ENCODE assay signal across 25 mouse cellular contexts in the genomic region with DNA sequence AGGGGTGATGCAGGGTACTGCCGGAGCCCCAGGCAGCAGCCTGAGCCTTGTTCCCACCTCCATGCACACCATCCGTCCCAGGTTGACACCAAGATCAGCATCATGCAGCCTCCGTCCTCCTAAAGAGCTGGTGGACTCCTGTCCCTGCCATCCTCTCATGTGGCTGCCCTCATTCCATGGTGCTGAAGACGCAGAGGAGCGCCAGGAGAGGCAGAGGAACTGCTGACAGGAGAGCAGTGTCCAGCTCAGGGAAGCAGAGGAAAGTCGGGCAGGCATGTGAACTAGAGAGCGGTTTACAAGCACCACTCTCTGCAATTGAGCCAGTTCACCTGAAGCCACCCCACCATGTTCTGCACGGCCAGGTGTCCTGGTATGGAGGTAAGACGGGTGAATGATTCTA.
"Had no signal": no experiment of that assay in that cellular context is flagged by ENCODE, and none has a peak within 500 bp of the region (broad histone marks: within the 10 kb centered on the region; RNA-seq: fewer than 3 reads in every experiment).

No protein-coding gene starts in this region.

- H3K27me3 ChIP-seq: kidney, embryonic 15.5 days; limb, embryonic 13.5 days; liver, embryonic 12.5 days; liver, embryonic 15.5 days; lung, embryonic 15.5 days; megakaryocyte, embryonic 14.5 days; midbrain, embryonic 13.5 days; neural tube, embryonic 13.5 days; stomach, embryonic 15.5 days had no signal

- DNase-seq: kidney, adult 11 months; kidney, adult 8-10 months; kidney, postnatal 10 days; kidney, postnatal 4 days; left cerebral cortex, postnatal 4 days; lung, adult 18-20 months; lung, postnatal 10 days; lung, postnatal 36 days; retina, postnatal 1 day; right cerebral cortex, postnatal 25 days; spleen, adult 18-20 months; thymus, postnatal 36 days had no signal

- H3K27ac ChIP-seq: kidney, embryonic 15.5 days; limb, embryonic 13.5 days; liver, embryonic 12.5 days; liver, embryonic 15.5 days; lung, embryonic 15.5 days; midbrain, embryonic 10.5 days; midbrain, embryonic 13.5 days; neural tube, embryonic 13.5 days; stomach, embryonic 15.5 days had no signal

- H3K4me2 ChIP-seq: kidney, embryonic 15.5 days; limb, embryonic 13.5 days; liver, embryonic 12.5 days; liver, embryonic 15.5 days; lung, embryonic 15.5 days; midbrain, embryonic 13.5 days; neural tube, embryonic 13.5 days; stomach, embryonic 15.5 days had no signal

- ATAC-seq: inflammation-experienced regulatory T-cells, adult 6 months; liver, embryonic 12.5 days; midbrain, embryonic 13.5 days; midbrain, embryonic 16.5 days had no signal

- H3K9me3 ChIP-seq: kidney, embryonic 15.5 days; limb, embryonic 13.5 days; liver, embryonic 12.5 days; liver, embryonic 15.5 days; lung, embryonic 15.5 days; megakaryocyte, embryonic 14.5 days; midbrain, embryonic 10.5 days; midbrain, embryonic 13.5 days; neural tube, embryonic 13.5 days; stomach, embryonic 15.5 days had no signal

- H3K4me1 ChIP-seq: kidney, embryonic 15.5 days; limb, embryonic 13.5 days; liver, embryonic 12.5 days; liver, embryonic 15.5 days; lung, embryonic 15.5 days; megakaryocyte, embryonic 14.5 days; midbrain, embryonic 10.5 days; midbrain, embryonic 13.5 days; neural tube, embryonic 13.5 days; stomach, embryonic 15.5 days had no signal

- H3K9ac ChIP-seq: kidney, embryonic 15.5 days; limb, embryonic 13.5 days; liver, embryonic 12.5 days; liver, embryonic 15.5 days; lung, embryonic 15.5 days; midbrain, embryonic 13.5 days; neural tube, embryonic 13.5 days; stomach, embryonic 15.5 days had no signal

- H3K4me3 ChIP-seq: kidney, embryonic 15.5 days; limb, embryonic 13.5 days; liver, embryonic 12.5 days; liver, embryonic 15.5 days; lung, embryonic 15.5 days; megakaryocyte, embryonic 14.5 days; midbrain, embryonic 10.5 days; midbrain, embryonic 13.5 days; myocyte; neural tube, embryonic 13.5 days; stomach, embryonic 15.5 days had no signal
